Mouse (Mus musculus) brain, adult 2 months (tissue): ENCODE data around the gene Larp4.

Source experiments
- DNase-seq: peaks from one replicate; pipeline ENCODE4 v3.0.0; 2011; ENCODE audit warnings: low read depth, low spot score

Gene Larp4

DNA sequence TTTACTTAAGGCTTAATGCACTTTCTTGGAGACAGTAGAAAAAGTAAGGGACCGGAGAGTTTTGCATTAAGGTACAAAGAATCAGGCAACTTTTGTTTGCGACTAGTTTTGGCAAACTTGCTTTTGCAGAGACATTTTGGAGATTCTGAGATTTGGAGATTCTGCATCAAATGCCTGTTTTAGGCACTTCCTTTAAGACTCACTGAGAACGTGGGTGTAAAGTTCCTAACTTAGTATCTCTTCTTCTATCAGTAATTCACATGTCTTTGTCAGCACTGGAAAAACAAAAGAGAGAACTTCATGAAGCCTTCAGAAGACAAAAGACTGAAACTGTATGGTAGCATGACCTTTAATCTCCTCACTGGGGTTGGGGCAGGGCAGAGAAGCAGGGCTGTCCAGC, 87.8 kb downstream of the Larp4 start:
- peak; percentile 74 for DNase-seq

DNA sequence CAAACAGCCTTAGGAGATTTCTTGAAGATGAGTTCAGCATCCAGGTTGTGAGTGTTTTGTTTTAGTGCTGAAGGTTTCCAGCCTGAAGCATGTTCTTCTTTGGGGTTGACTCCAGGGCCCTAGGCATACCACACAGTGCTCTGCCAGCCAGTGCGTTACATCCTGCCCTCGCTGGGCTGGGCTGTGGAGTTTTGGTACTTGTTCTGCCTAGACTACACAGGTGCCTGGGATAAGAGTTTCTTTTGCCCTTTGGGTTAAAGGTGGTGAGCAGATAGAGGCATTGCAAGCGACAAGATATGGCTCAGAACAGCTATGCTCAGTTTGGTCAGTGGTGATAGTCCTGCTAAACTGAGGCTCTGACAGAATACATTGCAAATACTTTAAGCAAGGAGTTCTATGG, 88.3 kb downstream of the Larp4 start:
- no peak for DNase-seq

DNA sequence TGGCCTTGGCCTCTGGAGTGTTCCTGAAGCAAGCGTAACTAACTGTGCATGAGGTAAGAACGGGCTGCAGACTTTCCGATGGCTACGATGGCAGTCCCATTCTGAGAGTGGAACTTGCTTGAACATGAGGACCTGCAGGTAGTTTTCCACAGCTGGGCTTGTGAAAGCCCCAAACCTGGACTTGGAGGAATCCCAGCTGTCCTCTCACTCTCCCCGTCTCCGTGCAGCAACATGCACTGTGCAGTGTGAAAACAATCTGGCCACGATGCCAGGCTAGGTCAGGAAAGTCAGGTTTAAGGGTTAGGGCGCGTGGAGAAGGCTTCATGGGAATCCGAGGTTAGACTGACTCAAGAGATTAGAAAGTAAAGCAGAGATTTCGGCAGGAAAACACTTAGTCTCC, 89.0 kb downstream of the Larp4 start:
- DNase-seq = no peak

- DNase-seq = no peak
These were observed 89.9 kb downstream of the Larp4 start for GRCm38 (mm10) chr15:100059626-100060311.

DNA sequence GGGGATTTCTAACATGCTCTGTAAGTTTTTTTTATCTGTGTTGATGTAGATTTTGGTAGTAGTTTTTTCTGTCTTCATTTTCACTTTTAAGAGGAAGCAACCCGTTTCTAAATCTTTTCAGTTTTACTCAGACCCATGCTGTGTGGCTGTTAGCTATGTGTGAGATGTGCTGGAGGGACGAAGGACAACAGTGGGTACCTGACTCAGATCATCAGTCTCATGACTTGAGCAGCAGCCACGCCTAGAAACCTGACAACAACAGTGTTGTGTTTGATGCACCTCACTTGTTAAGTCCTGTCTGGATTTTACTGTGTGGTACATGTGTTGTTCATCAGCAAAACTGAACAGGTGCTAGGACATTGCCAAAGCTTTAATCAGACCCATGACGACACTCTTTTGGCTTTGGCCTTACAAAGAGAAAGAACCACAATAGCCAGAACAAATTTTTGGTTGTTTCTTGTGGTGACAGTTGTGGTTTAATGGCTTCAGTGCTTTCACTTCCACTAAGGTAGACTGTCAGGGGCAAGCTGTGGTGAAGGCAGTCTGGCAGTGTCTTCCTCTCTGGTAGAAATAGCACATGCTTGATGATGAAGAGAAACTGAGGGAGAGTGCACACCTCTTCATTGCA, 90.8 kb downstream of the Larp4 start:
- DNase-seq = no peak

- DNase-seq = no peak
These were observed 91.5 kb downstream of the Larp4 start for GRCm38 (mm10) chr15:100061377-100061776.

DNA sequence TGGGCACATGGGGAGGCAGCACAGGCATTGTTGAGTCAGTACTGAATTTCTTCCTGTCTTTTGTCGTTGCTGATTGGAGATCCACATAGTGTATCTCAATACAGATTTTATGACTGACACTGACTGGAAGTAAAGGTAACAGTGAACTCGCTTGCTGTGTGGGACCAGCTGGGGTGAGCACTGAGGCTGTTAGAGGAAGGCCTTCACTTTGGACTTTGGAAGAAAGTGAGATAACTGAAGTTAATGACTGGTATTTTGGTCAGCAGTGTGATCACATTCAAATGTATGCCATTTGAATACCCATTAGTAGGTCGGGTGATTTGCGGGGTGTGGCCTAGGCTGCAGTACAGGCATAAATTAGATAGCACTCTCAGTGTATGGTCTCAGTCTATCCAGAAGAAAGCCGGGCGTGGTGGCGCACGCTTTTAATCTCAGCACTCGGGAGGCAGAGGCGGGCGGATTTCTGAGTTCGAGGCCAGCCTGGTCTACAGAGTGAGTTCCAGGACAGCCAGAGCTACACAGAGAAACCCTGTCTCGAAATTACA, 93.4 kb downstream of the Larp4 start:
- DNase-seq = no peak
